Mouse (Mus musculus): ENCODE results near the gene Scn4b.

The Scn4b gene

GRCm38 (mm10) chr9:45189661-45190174 is 51.5 kb downstream of the Scn4b start:
- no peak for DNase-seq (ENCODE audit: low spot score in 2 of 2)

- no peak for DNase-seq (ENCODE audit: low spot score in 2 of 2)
Observed at GRCm38 (mm10) chr9:45195468-45195867, 57.3 kb downstream of the Scn4b start.

- DNase-seq (ENCODE audit: low spot score in 2 of 2), result no peak
Observed at GRCm38 (mm10) chr9:45196125-45196830, 58.1 kb downstream of the Scn4b start.

DNA sequence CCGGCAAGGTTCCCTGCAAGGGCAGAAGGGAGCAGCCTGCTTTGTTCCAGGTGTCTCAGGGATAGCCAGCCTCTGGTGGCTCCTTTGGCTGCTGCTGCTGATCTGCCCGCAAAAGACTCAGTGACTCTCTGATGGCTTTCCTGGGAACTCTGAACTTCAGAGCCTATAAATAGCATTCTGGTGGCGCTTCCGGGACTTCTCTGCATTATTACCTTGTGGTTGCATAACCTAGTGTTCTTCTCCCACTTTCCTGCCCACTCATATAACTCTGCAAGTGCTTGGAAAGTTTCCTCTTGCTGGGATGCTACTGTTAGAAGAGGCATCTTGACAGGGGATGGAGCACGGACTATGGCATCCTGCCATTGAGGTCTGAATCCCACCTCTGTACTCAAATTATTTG is 59.4 kb downstream of the Scn4b start:
- DNase-seq (ENCODE audit: low spot score in 2 of 2), result no peak

- DNase-seq (ENCODE audit: low spot score in 2 of 2), result peak; percentile 11 to 29
Observed at GRCm38 (mm10) chr9:45201319-45201947, 63.2 kb downstream of the Scn4b start.

- DNase-seq (ENCODE audit: low spot score in 2 of 2), result no peak
Observed at GRCm38 (mm10) chr9:45202021-45202798, 64.0 kb downstream of the Scn4b start.
